Mouse (Mus musculus): ENCODE results near the gene Qser1. TPM values are rescaled to one million over a fixed set of nuclear protein-coding genes. Genes with fewer than 3 reads are reported as not detected.
A peak's percentile ranks its signal among the peaks of the same experiment; 100 is the strongest.
"Not testable (repeated sequence)": the region's sequence is repeated elsewhere in the genome, so short reads cannot be mapped to it uniquely, and the experiment has no call there.

Qser1 gene
- polyA plus RNA-seq, 1 experiment from 2014 or later, result 21.6 TPM

DNA sequence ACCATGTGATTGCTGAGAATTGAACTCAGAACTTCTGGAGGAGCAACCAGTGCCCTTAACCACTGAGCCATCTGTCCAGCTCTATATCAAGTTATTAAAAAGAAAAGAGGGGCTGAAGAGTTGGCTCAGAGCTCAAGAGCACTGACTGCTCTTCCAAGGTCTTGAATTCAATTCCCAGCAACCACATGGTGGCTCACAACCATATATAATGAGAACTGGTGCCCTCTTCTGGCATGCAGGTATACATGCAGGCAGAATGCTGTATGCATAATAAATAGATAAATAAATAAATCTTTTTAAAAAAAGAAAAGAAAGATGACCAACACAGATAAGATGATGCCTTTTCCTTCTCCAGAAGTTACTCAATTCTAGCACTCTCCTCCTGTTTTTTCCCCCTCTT lies 24.4 kb upstream of the Qser1 start:
- no peaks in the 10 kb centered on the region for H3K27me3 ChIP-seq (ENCODE audit: control insufficient read depth, insufficient read depth, low read length)
- no peak for ATAC-seq (ENCODE audit: low FRiP score, low TSS enrichment)
- no peak overlapping the region for H3K27ac ChIP-seq (ENCODE audit: low read depth, low read length)
- H3K4me3 ChIP-seq (ENCODE audit: low read length), result no peak overlapping the region
- H3K9me3 ChIP-seq (ENCODE audit: control insufficient read depth, low read length), result no peaks in the 10 kb centered on the region; the same call in 1 of the 2 replicates
- H3K36me3 ChIP-seq (ENCODE audit: control insufficient read depth, insufficient read depth, low read length), result no peaks in the 10 kb centered on the region
- no peaks in the 10 kb centered on the region for H3K4me1 ChIP-seq (ENCODE audit: control insufficient read depth, insufficient read depth, low read length)
- H3K9ac ChIP-seq (ENCODE audit: low read depth, low read length), result no peak overlapping the region
- H3K4me2 ChIP-seq (replicated peaks; ENCODE audit: low read depth, low read length), result no peak overlapping the region

GRCm38 (mm10) chr2:104832486-104832885 lies 15.9 kb upstream of the Qser1 start:
- WGBS, result 78% methylated on average over 2 of the region's 2 CpGs
- Histone ChIP-seq H3K4me3 (ENCODE audit: low read length) (no peak overlapping the region), H3K4me2 (replicated peaks; ENCODE audit: low read depth, low read length) (no peak overlapping the region), H3K36me3 (ENCODE audit: control insufficient read depth, insufficient read depth, low read length) (no peaks in the 10 kb centered on the region), H3K4me1 (ENCODE audit: control insufficient read depth, insufficient read depth, low read length) (no peaks in the 10 kb centered on the region), H3K27me3 (ENCODE audit: control insufficient read depth, insufficient read depth, low read length) (no peaks in the 10 kb centered on the region), H3K27ac (ENCODE audit: low read depth, low read length) (no peak overlapping the region), H3K9me3 (ENCODE audit: control insufficient read depth, low read length) (no peaks in the 10 kb centered on the region), H3K9ac (ENCODE audit: low read depth, low read length) (no peak overlapping the region)
- ATAC-seq (ENCODE audit: low FRiP score, low TSS enrichment), result no peak

DNA sequence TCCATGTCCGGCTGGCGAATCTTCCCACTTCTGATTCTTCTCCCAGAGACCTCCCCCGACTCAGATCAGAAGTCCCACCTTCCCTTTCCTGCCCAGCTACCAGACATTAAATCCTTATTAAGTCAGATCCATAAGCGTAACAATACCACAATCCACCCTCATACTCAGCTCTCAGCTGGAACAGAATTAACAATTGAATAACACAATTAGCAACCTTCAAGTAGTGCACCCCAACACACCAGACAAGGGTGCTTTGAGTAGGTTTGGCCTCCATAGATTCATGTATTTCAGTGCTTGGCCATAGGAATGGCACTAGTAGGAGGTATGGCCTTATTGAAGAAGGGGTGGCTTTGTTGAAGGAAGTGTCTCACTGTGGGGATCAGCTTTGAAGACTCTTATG lies 9.6 kb upstream of the Qser1 start:
- H3K36me3 ChIP-seq (ENCODE audit: control insufficient read depth, insufficient read depth, low read length), result no peaks in the 10 kb centered on the region
- no peaks in the 10 kb centered on the region for H3K9me3 ChIP-seq (ENCODE audit: control insufficient read depth, low read length)
- H3K9ac ChIP-seq (ENCODE audit: low read depth, low read length), result no peak overlapping the region
- no peak overlapping the region for H3K4me2 ChIP-seq (replicated peaks; ENCODE audit: low read depth, low read length)
- H3K27ac ChIP-seq (ENCODE audit: low read depth, low read length), result no peak overlapping the region
- H3K27me3 ChIP-seq (ENCODE audit: control insufficient read depth, insufficient read depth, low read length), result no peaks in the 10 kb centered on the region
- H3K4me3 ChIP-seq (ENCODE audit: low read length), result no peak overlapping the region
- H3K4me1 ChIP-seq (ENCODE audit: control insufficient read depth, insufficient read depth, low read length), result no peaks in the 10 kb centered on the region
- no peak for ATAC-seq (ENCODE audit: low FRiP score, low TSS enrichment)
- 91% methylated on average over 4 of the region's 4 CpGs for WGBS

- H3K4me2 ChIP-seq (replicated peaks; ENCODE audit: low read depth, low read length); ATAC-seq (ENCODE audit: low FRiP score, low TSS enrichment); H3K9ac ChIP-seq (ENCODE audit: low read depth, low read length); H3K9me3 ChIP-seq (ENCODE audit: control insufficient read depth, low read length); H3K27ac ChIP-seq (ENCODE audit: low read depth, low read length); H3K36me3 ChIP-seq (ENCODE audit: control insufficient read depth, insufficient read depth, low read length); H3K4me1 ChIP-seq (ENCODE audit: control insufficient read depth, insufficient read depth, low read length); H3K27me3 ChIP-seq (ENCODE audit: control insufficient read depth, insufficient read depth, low read length); H3K4me3 ChIP-seq (ENCODE audit: low read length): not testable (repeated sequence)
- 94% methylated on average over 3 of the region's 3 CpGs for WGBS
Observed at GRCm38 (mm10) chr2:104818763-104819162, 2.2 kb upstream of the Qser1 start.

DNA sequence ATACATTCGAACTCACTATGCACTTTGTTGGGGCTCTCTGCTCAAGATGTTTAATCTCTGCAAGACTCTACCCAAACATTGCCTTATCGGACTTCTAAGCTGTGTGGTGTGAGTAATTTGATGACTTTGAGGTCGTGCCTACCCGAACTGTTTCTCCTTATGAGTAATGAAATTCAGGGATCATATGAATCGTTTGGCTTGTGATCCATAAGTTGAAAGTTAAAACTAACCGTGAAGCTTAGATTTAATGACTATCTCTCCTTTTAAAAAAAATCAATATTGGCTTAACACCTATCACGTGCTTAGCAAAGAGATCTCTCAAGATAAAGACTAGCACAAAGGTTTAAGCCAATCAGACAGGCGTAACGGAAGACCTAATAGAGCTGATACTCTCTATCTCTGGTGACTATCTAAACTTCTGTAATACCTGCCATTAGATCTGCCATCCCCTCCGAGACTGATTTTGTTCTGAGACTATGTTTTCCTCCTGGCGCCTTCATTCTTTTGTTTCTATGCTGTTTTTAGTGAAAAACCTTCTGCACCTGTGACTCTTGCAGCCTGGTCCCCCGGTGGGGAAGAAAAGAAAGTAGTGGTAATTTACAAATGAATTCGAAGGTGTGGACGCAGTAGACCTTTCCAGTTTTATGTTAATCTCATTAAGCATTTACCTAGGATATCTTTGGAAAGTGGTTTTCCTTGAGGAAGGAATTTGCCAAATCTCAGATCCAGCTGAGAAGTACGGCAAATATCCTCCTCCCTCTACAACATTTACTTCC lies 1.2 kb upstream of the Qser1 start:
- no peaks in the 10 kb centered on the region for H3K9me3 ChIP-seq (ENCODE audit: control insufficient read depth, low read length)
- H3K36me3 ChIP-seq (ENCODE audit: control insufficient read depth, insufficient read depth, low read length), result no peaks in the 10 kb centered on the region
- H3K4me1 ChIP-seq (ENCODE audit: control insufficient read depth, insufficient read depth, low read length), result peaks cover 9% of the 10 kb centered on the region
- peak overlapping the region; percentile 98 for H3K9ac ChIP-seq (ENCODE audit: low read depth, low read length)
- WGBS, result 1% methylated on average over 15 of the region's 15 CpGs
- H3K27me3 ChIP-seq (ENCODE audit: control insufficient read depth, insufficient read depth, low read length), result no peaks in the 10 kb centered on the region
- peak overlapping the region; percentile 81 for H3K4me2 ChIP-seq (replicated peaks; ENCODE audit: low read depth, low read length)
- H3K27ac ChIP-seq (ENCODE audit: low read depth, low read length), result peak overlapping the region; percentile 99; the same call in 1 of the 2 replicates
- peak overlapping the region; percentile 79 for H3K4me3 ChIP-seq (ENCODE audit: low read length)
- ATAC-seq (ENCODE audit: low FRiP score, low TSS enrichment), result 0 out of 2 replicates have a peak, but pooled peaks have one; percentile 0

GRCm38 (mm10) chr2:104816866-104817439 lies 393 bp upstream of the Qser1 start:
- H3K27ac ChIP-seq (ENCODE audit: low read depth, low read length), result peak overlapping the region; percentile 99
- WGBS, result under 1% methylated on average over 33 of the region's 51 CpGs
- peak; percentile 96 for ATAC-seq (ENCODE audit: low FRiP score, low TSS enrichment)
- H3K4me2 ChIP-seq (replicated peaks; ENCODE audit: low read depth, low read length), result peak overlapping the region; percentile 81
- peak overlapping the region; percentile 79 for H3K4me3 ChIP-seq (ENCODE audit: low read length)
- no peaks in the 10 kb centered on the region for H3K36me3 ChIP-seq (ENCODE audit: control insufficient read depth, insufficient read depth, low read length)
- no peaks in the 10 kb centered on the region for H3K27me3 ChIP-seq (ENCODE audit: control insufficient read depth, insufficient read depth, low read length)
- no peaks in the 10 kb centered on the region for H3K9me3 ChIP-seq (ENCODE audit: control insufficient read depth, low read length)
- H3K4me1 ChIP-seq (ENCODE audit: control insufficient read depth, insufficient read depth, low read length), result peaks cover 9% of the 10 kb centered on the region
- peak overlapping the region; percentile 98 for H3K9ac ChIP-seq (ENCODE audit: low read depth, low read length)

GRCm38 (mm10) chr2:104815561-104816370 lies 794 bp downstream of the Qser1 start:
- no peaks in the 10 kb centered on the region for H3K36me3 ChIP-seq (ENCODE audit: control insufficient read depth, insufficient read depth, low read length)
- no peaks in the 10 kb centered on the region for H3K9me3 ChIP-seq (ENCODE audit: control insufficient read depth, low read length)
- H3K4me3 ChIP-seq (ENCODE audit: low read length), result peak overlapping the region; percentile 79
- peak; percentile 34 for ATAC-seq (ENCODE audit: low FRiP score, low TSS enrichment)
- H3K9ac ChIP-seq (ENCODE audit: low read depth, low read length), result peak overlapping the region; percentile 98
- no peaks in the 10 kb centered on the region for H3K27me3 ChIP-seq (ENCODE audit: control insufficient read depth, insufficient read depth, low read length)
- peak overlapping the region; percentile 99 for H3K27ac ChIP-seq (ENCODE audit: low read depth, low read length)
- WGBS, result under 1% methylated on average over 33 of the region's 33 CpGs
- peaks cover 9% of the 10 kb centered on the region for H3K4me1 ChIP-seq (ENCODE audit: control insufficient read depth, insufficient read depth, low read length)
- H3K4me2 ChIP-seq (replicated peaks; ENCODE audit: low read depth, low read length), result peak overlapping the region; percentile 81

DNA sequence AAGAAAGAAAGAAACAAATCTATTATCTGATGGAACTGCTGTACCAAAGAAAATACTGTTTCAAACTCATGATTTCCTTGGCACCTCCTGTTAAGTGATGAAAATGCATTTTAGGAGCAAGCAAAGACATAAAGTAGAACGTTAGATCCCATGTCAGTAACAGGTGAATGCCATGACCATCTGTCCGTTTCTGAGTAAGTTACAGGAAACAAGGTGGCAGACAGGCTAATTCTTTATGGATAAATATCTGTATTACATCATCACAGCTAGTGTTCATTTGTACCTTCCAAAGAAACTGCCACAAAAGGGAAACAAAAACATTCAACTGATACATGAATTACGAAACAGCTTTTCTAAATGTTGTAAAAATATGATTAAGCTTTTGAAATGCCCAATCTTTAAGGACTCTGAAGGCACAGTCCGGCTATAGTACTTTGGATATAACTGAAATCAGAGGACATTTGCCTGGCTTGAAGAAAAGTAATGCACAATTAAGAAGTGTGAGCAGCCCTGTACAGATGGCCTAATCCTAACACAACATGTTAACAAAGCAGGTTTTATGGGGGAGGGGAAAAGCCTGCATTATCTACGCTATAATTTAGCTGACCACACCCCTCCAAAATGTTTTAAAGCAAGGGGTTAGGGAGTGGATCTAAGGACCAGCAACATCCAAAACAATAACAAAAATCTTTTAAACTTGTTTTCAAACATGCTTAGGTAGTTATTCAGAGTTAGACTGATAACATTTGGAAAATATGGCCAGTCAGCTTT lies 2.2 kb downstream of the Qser1 start:
- no peak overlapping the region for H3K9ac ChIP-seq (ENCODE audit: low read depth, low read length)
- peaks cover 9% of the 10 kb centered on the region for H3K4me1 ChIP-seq (ENCODE audit: control insufficient read depth, insufficient read depth, low read length)
- 0 out of 2 replicates have a peak, but pooled peaks cover 2% of the 10 kb centered on the region for H3K36me3 ChIP-seq (ENCODE audit: control insufficient read depth, insufficient read depth, low read length)
- no peak for ATAC-seq (ENCODE audit: low FRiP score, low TSS enrichment)
- 63% methylated on average over 5 of the region's 5 CpGs for WGBS
- H3K4me2 ChIP-seq (replicated peaks; ENCODE audit: low read depth, low read length), result 0 out of 2 replicates have a peak overlapping the region, but pooled peaks have one; percentile 4
- no peak overlapping the region for H3K27ac ChIP-seq (ENCODE audit: low read depth, low read length)
- H3K9me3 ChIP-seq (ENCODE audit: control insufficient read depth, low read length), result no peaks in the 10 kb centered on the region
- H3K4me3 ChIP-seq (ENCODE audit: low read length), result no peak overlapping the region
- H3K27me3 ChIP-seq (ENCODE audit: control insufficient read depth, insufficient read depth, low read length), result no peaks in the 10 kb centered on the region
